Mouse (Mus musculus): Measurements from ENCODE around the gene Tmem232.

GRCm38 (mm10) chr17:65365535-65366254, 174.9 kb downstream of the Tmem232 start:
- TF ChIP-seq CTCF (IDR thresholded peaks at IDR 0.05; ENCODE audit: low read depth) (no peak), EP300 (IDR thresholded peaks at IDR 0.05; ENCODE audit: low read depth) (no peak)

All from heart, postnatal 0 days (tissue).